Comparison of ENCODE assay signal across 31 mouse cellular contexts in the genomic region with DNA sequence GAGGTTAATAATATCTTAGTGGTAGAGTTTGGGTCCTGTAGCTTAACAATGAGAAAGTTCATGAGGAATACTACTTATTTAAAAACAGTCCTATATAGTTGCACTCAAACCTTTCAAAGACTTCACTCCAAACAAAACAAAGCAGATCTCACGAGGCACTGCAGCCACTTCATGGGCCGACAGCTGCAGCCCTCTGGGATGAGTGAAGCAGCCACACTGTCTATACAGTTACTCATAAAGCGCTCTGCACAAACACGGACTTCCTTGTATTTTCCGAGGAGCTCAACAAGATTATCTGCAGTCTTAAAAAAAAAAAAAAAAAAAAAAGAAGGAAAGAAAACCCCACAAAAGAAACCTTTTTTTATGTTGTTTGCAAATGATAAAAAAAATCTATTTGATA. TPM values are rescaled to one million over a fixed set of nuclear protein-coding genes. Genes with fewer than 3 reads are reported as not detected.
"Had no signal": no experiment of that assay in that cellular context is flagged by ENCODE, and none has a peak within 500 bp of the region (broad histone marks: within the 10 kb centered on the region; RNA-seq: fewer than 3 reads in every experiment).

No protein-coding gene starts in this region.

- ATAC-seq: hindbrain, embryonic 16.5 days; liver, embryonic 12.5 days had no signal

- H3K9ac ChIP-seq: heart, embryonic 12.5 days; hindbrain, embryonic 12.5 days; hindbrain, embryonic 14.5 days; kidney, embryonic 15.5 days; limb, embryonic 13.5 days; limb, embryonic 15.5 days; liver, embryonic 12.5 days; liver, embryonic 14.5 days had no signal

- H3K9me3 ChIP-seq: heart, embryonic 10.5 days; heart, embryonic 12.5 days; hindbrain, embryonic 10.5 days; hindbrain, embryonic 12.5 days; kidney, embryonic 15.5 days; limb, embryonic 13.5 days; limb, embryonic 15.5 days; liver, embryonic 12.5 days had no signal

- H3K4me3 ChIP-seq: gastrocnemius, adult 2 months; heart, embryonic 10.5 days; heart, embryonic 12.5 days; hindbrain, embryonic 10.5 days; hindbrain, embryonic 12.5 days; kidney, embryonic 15.5 days; limb, embryonic 13.5 days; limb, embryonic 15.5 days; liver, embryonic 12.5 days had no signal

- H3K27me3 ChIP-seq: heart, embryonic 12.5 days; hindbrain, embryonic 12.5 days; kidney, embryonic 15.5 days; limb, embryonic 13.5 days; limb, embryonic 15.5 days; liver, embryonic 12.5 days had no signal

- H3K4me2 ChIP-seq: heart, embryonic 12.5 days; hindbrain, embryonic 12.5 days; hindbrain, embryonic 14.5 days; kidney, embryonic 15.5 days; limb, embryonic 13.5 days; limb, embryonic 15.5 days; liver, embryonic 12.5 days had no signal

- H3K27ac ChIP-seq: gastrocnemius, adult 2 months; heart, embryonic 10.5 days; hindbrain, embryonic 10.5 days; hindbrain, embryonic 12.5 days; hindbrain, embryonic 14.5 days; kidney, embryonic 15.5 days; kidney, postnatal 0 days; limb, embryonic 13.5 days; limb, embryonic 15.5 days; liver, embryonic 12.5 days; liver, embryonic 14.5 days had no signal

- DNase-seq: gastrocnemius, adult 2 months; gastrocnemius, postnatal 10 days; gastrocnemius, postnatal 25 days; heart, adult 18-20 months; heart, postnatal 14 days; heart, postnatal 4 days; kidney, adult 9 months; kidney, postnatal 14 days; layer of hippocampus, adult 9-11 months; layer of hippocampus, postnatal 36 days; left cerebral cortex, postnatal 4 days had no signal

- H3K4me1 ChIP-seq: hindbrain, embryonic 10.5 days; hindbrain, embryonic 12.5 days; limb, embryonic 13.5 days; limb, embryonic 15.5 days; liver, embryonic 12.5 days had no signal

RNA-seq across cellular contexts. Expression of a gene that starts 21.8 kb away (rescaled TPM):
- total RNA-seq: gastrocnemius, postnatal 10 days; gastrocnemius, postnatal 25 days; gastrocnemius, postnatal 4 days; heart, adult 8-10 months; heart, postnatal 4 days; layer of hippocampus, adult 18-20 months; left cerebral cortex, postnatal 10 days had no signal
- polyA plus RNA-seq: heart, embryonic 12.5 days; heart, embryonic 14.5 days; heart, embryonic 16.5 days; inflammation-experienced regulatory T-cells, adult 6 months; kidney, embryonic 15.5 days; liver, adult 2 months had no signal
